Mouse (Mus musculus) left cerebral cortex, adult 11 months (tissue): Measurements from ENCODE around the gene Enox1.

Source experiments
- DNase-seq: peaks from one replicate; pipeline ENCODE4 v3.0.0; 2022; ENCODE audit warnings: low spot score

Gene Enox1

GRCm38 (mm10) chr14:77682888-77683555, 526.5 kb downstream of the Enox1 start:
- no peak for DNase-seq

DNA sequence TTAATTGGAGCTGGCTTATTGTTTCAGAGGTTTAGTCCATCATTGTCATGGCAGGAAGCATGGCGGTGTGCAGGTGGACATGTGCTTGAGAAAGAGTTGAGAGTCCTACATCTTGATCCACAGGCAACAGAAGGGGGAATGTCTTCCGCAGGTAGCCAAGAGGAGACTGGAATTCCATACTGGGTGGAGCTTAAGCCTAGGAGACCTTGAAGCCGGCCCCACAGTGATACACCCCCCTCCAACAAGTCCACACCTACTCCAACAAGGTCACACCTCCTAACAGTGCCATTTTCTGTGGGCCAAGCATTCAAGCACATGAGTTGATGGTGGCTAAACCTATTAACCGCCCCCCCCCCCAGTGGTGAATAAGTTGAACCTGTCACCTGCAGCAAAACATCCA, 533.3 kb downstream of the Enox1 start:
- DNase-seq = no peak

DNA sequence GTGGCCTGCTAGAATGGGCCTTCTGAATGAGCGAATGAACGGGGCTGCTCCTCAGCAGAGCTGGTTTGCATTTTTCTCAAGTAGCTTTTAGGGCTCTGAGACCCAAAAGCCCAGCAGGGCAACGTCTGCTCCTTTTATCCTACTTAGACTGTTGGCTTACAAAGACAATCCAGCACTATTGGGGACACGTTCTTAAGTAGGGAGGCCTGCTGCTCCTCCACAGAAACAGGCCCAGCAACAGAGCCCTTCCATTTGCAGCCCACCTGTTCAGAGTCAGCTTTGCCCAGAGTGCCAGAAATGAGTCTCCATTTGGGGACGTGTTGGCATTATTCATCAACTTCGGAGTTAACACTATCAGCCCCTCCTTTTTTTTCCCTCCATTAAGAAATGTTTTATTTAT, 548.4 kb downstream of the Enox1 start:
- DNase-seq = no peak

DNA sequence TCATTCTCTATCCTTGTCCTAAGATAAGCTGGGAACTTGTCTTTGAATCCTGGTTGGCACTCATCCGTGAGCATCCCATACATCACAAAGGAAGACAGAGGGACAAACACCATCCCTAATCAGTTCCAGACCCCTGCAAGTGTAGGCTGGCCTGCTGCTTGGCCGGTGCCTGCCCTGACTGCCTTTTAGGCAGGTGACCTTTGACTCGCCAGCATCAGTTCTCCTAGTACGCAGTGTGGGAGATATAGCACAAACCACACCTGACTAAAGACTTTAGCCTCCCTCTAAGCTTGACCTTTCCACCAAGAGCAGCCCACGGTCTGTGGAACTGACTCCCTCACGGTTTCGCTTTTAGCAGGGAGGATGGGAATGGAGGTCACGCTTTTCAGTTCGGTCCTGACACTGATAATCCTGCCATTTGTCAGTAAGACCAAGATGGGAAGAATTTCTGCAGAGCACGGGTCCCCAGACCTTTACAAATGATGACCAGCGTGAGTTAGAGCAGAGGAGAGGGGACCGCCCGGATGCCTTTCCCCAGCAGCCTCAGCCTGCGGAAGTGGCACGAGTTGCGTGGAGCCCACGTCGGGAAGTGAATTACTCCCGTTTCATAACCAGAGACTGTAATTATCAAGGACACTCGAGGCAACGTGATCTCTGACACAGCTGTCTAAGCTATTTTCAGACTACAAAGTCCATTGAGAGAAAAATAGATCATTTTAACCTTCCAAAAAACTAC, 550.1 kb downstream of the Enox1 start:
- DNase-seq = no peak

- no peak for DNase-seq
These were observed 550.7 kb downstream of the Enox1 start for GRCm38 (mm10) chr14:77707279-77707678.

DNA sequence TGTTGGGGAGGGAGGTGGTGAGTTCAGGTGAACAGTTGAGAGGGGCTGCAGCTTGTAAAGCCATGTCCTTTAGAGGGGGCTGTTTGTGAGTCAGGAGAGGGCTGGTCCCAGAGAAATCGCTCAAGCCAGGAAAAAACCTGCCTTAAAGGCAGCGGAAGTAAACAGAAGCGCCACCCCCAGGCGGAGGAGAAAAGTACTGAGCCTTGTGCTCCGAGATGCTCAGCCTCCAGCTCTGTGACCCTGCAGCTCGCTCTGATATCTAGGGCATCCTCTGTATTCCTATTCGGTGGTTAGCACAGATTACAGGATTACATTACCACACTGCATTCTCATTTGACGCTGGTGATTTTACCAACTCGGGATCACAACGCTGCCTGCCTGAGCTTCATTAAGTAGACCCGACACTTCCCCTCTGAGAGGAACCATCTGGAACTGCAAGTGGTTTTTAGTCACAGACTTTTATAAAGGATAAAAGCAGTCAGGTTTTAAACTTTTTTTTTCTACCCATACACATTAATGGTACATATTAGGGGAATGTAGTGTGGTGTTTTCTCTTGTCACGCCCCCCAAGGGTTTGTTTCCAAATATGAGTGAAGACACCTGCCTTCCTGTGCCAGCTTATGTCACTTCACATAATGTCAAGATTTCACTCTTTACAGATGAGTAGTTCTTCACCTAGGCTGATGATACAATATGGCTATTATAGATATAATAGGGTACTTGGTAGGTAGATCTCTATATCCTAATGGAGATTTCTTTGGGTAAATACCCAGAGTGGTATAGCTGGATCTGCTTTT, 552.0 kb downstream of the Enox1 start:
- DNase-seq = no peak

DNA sequence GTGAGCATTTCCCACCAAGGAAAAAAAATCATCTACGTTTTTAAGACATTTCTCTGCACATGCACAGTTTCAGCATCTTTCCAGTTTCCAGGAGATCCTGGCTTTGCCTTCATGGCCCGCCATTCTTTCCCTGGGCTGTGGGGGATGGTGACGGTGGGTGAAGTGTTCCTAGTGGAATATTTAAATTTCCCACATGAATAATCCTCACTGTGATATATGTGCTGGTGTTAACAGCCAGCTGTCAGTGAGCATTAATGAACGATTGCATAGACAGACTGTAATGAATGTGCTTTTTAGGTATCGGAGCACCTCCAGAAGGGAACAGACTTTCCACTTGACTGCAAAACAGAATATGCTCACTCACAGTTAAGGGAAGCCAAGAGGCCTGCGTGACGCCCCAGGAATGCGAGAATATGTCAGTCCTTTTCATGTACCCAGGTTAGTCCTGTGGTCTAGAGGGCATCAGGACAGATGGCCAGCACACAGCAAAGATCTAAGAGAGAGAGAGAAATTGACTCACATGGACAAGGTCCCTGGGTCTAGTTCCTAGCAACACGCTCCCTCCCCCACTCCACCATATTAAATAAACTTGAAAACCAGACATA, 558.5 kb downstream of the Enox1 start:
- DNase-seq = no peak

DNA sequence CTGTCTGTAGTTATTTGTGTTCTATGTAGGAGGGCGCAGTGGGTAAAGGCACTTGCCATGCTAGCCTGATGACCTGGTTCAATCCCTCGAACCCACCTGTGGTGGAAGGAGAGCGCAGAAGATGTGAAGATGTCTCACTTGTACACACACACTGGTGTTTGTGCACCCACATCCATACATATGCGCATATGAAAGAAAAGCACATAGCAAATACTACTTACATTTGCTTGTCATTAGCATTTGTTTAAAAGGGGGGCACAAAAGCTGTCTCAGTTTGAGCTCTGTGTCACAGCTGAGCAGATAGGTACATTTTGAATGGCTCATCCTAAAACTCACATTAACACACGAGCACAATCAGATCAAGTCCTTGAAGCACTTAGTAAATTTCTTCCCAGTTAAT, 560.4 kb downstream of the Enox1 start:
- DNase-seq = no peak

GRCm38 (mm10) chr14:77718814-77719213, 562.3 kb downstream of the Enox1 start:
- DNase-seq = no peak

DNA sequence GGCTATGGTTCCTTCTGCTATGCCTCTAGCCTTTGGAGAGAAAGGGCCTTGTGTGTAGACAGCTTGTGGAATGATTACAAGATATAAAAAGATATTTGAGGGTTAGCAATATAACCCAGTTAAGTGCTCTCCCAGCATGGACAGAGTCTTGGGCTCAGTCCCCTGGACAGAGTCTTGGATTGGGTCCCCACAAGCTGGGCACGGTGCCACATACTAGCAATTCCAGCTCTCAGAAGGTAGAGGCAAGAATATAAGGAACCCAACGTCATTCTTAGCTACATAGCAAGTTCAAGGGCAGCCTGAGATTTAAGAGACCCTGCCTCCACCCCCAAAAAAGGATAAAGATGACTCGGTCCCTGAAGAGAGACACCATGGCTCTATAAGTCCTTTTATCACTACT, 581.5 kb downstream of the Enox1 start:
- no peak for DNase-seq

GRCm38 (mm10) chr14:77738751-77739365, 582.3 kb downstream of the Enox1 start:
- no peak for DNase-seq

- DNase-seq = no peak
These were observed 582.8 kb downstream of the Enox1 start for GRCm38 (mm10) chr14:77739376-77739775.

GRCm38 (mm10) chr14:77744638-77745240, 588.2 kb downstream of the Enox1 start:
- peak; percentile 26 for DNase-seq

DNA sequence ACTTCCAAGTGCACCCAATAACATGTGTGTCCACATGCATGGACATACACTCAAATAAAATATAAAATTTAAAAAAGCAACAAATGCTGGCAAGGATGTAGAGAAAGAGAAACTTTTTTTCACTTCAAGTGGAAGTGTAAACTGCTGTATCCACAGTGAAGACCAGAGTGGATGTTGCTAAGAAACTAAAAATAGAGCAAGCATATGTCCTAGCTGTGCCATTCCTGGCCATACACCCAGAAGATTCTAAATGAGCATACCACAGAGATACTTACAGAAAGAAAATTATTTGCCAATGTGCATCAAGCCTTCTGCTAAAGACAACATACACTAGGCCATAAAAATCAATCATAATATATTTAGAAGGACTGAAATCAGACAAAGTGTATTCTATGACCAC, 592.4 kb downstream of the Enox1 start:
- no peak for DNase-seq
